Mouse (Mus musculus) right cerebral cortex, postnatal 14 days (tissue): ENCODE results near the gene H2afz.
"Not testable (repeated sequence)": the region's sequence is repeated elsewhere in the genome, so short reads cannot be mapped to it uniquely, and the experiment has no call there.

Source experiments
- DNase-seq: peaks from one replicate; pipeline ENCODE4 v3.0.0; 2022

The H2afz gene

DNA sequence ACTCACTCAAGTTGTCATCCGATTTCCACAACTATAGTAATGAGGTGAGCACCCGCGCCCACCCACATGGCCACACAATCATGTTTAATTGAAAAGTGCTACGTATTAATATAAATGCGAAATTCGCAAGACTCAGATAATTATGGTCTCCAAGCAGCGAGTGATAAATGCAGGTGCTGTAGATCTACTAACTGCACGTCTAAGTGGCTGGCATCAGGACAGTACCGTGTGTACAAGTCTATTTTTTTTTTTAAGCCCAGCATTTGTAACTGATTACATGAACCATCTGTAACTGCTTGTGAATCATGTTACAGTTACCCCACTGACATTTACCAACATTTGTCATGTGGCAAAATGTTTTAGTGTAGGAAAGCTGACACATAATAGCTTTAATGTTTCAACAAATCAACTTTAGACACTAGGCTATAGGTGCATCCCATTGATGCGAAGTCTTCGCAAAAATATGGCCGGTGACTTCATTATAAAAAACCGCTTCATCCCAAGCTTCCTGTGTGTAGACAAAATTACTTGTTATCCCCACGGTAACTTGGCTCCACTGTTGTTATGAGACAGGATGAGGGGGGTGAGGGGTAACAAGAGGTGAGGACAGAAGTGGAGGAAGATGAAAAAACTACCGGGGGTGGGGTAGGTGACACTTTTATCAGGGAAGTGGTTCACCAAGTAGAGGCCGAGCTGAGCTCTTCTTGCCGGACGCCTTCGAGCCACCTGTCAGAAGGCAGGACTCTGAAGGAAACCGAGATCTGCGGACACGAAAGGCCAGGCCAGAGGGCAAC lies 760 bp upstream of the H2afz start:
- no peak for DNase-seq

DNA sequence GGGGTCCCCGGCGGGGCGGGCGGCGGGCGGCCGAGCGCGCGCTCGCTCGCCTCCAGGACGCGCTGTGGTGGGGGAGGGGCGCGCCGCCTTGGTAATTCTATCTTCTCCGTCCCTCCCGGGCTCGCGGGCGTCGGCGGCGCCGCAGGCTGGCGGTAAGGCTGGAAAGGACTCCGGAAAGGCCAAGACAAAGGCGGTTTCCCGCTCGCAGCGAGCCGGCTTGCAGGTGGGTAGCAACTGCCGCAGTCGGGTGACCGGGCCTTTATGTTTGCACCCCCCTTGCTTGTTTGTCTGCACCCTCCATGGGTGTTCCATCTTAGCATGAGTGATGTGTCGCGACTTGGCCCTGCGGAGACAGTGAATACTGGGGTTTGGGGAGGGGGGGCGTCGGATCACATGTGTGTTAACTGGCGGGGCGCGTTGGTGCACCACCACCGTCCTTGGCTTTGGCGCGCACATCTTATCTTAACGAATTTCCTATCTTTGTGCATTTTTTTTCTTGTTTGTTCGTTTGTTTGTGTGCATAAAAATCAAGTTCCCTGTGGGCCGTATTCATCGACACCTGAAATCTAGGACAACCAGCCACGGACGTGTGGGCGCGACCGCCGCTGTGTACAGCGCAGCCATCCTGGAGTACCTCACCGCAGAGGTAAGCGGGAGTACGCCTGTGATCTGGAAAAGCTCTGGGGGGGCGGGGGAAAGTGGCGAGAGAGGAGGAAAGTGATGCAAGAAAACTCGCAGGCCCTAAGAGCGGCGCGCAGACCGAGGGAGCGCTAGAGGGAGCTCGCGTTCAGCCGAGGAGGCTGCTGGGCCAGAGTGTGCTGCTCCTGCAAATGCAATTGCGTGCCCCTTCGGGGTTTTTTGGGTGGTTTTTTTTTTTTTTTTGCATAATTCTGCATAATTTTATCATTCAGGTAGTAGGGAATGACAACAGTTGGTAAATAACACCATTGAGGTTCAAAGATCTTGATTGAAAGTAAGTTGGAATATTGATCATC lies 998 bp downstream of the H2afz start:
- peak; percentile 95 for DNase-seq

DNA sequence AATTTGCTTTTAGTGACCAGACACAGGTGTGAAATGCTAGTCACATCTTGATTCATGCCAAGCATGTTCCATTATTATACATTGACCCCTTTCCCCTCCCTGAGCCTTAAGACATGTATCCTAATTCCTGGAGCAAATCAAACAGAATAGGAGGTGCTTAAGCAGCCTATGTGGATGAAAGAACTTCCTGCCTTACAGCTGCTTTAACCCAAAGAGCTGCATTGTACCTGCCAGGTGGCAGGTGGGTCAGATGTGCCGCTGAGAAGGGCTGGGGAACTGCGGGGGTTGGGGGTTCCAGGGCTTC lies 2.8 kb downstream of the H2afz start:
- DNase-seq, result no peak

DNA sequence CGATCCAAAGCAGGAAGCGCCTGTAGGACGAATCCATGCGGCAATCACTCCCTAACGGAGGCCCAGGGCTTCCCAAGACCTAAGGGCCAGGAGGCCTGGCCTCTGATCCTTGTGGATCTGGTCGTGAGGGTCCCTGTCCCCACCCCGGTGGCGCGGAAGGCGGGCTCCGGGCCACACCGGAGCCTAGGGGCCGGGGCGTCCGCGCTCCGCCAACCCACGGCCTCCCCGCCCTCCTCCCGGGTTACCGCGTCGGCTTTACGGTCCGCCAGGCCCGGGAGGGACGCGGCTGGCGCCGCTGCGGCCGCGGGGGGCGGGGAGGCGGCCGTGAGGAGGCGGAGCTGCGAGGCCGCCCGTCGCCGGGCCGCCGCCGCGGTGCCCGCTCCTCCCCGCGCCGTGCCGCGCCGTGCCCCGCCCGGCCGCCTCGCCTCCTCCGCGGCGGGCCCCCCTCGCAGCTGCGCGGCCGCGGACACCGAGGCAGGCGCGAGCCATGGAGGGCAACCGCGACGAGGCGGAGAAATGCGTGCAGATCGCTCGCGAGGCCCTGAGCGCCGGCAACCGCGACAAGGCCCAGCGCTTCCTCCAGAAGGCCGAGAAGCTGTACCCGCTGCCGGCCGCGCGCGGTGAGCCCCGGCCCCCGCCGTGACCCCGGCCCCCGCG lies 3.3 kb downstream of the H2afz start, which contains the start of gene Dnajb14:
Gene Dnajb14, plus strand, starts transcription at position 239 of the 657 bp plus-strand sequence.
- peak; percentile 59 for DNase-seq

DNA sequence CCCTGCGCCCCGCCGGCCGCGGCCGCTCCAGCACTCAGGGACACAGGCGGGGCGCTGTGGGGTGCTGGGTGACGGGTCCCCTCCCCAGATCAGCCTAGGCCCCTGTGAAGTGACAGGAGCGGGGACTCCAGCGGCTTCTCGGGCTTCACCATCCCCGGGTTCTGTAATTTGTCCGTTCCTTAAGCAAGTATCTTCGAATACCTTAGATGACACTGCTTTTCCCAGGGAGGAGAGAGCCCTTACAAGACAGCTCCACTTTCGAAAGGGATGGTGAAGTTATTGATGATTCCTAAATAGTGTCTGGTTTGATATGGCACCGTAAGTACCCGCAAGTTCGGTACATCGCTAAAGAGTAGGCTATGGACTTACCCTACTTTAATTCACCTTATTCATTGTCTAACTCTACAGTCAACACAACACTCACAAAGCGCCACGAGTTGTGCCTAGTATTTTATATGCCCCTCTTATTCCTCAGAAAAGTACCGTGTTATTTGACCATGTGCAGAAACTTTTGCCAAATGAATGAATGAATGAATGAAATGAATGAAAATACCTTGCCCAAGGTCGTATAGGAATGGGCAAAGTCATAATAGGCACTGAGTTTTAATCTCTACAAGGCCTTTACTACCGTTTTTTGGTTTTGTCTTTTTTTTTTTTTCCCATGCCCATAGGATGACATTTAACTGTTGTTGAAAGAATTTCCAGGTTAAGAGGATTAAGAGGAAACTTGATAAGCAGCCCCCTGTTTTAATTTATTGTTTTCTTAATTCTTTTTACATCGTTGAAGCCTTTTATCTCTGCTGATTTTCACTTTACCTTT lies 4.0 kb downstream of the H2afz start:
- no peak for DNase-seq

DNA sequence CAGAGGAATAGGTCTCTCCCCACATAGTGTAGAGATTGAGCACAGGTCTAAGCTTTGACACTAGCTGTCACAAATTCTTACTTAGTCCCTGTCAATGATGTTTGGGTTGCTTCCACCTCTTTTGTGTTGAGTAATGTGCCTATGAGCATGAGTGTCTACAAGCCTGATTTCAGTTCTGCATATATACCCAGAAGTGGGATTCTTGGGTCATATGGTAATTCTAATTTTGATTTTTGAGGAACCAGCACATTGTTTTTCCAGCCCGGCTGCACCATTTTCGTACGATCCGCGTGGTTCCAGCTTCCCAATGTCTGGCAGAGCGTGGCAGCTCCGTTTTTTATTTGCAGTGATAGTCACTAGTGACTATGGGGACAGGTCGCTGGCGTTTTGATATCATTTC lies 5.1 kb downstream of the H2afz start:
- DNase-seq, result no peak

DNA sequence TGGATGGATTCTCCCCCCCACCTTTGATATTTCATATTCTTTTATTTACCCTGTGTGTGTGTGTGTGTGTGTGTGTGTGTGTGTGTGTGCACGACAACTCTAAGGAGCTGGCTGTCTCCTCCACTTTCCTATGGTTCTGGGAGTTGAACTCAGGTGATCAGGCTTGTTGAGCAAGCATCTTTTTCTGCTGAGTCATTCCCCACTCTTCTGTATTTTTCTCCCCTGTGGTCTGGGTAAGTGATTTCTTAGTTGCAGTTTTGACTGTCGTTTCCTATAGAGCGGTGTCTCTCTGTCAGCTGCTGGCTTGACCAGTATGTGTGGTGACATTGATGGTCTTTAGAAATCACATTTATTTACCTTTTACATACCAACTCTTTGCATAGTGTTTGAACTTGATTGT lies 15.0 kb downstream of the H2afz start:
- no peak for DNase-seq

DNA sequence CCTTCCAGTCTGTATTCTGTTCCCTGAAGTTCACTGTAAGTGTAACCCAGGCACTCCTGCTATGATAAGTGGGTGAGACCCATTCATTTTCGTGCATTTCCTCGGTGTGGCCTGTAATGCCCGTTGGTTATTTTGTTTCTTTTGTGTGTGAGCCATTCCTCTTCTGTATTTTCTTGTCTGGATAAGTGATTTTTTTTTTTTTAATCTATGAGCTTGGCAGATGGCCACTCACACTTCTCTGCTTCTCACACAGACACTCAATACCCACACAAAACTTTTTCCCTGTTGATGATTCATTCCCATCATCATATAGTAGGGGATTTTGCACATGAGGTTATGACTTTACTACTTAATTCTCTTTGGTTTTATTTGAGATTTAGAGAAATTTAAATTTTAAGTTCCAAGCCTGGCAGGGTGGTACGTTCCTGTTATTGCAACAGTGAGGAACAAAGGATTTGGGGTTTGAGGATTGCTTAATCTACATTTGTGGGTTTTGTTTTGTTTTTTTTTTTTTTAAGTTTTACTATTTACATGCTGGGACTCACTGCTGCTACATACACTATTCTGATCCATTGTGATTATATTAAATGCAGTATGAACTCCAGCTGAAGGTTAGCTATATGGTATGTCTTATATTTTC lies 15.9 kb downstream of the H2afz start:
- DNase-seq, result no peak

DNA sequence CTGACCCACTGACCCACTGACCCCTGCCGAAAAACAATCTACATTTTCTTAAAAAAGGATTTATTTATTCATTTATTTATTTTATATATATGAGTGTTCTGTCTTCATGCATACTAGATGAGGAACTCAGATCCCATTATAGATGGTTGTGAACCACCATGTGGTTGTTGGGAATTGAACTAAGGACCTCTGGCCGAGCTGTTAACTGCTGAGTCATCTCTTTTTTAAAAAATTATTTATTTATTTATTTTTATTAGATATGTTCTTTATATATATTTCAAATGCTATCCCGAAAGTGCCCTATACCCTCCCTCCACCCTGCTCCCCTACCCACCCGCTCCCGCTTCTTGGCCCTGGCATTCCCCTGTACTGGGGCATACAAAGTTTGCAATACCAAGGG lies 16.8 kb downstream of the H2afz start:
- no peak for DNase-seq

DNA sequence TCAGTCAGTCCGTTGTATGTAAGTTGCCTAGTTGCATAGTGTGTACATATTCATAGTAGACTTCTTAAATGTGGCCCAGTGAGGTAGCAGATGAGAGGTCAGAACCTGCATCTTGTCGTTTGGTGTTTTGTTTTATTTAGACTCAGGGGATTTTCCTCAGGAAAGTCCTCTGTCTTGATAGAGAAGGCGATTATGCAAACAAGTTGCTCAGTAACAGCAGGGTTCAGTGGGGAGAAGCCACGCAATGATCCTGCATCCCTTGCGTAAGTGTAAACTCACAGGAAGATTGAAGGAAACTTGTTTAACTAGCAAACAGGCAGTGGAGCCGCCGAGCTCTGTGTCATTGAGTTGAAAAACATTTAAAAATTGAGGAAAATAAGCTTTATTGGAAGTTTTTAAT lies 23.7 kb downstream of the H2afz start:
- DNase-seq, result no peak

DNA sequence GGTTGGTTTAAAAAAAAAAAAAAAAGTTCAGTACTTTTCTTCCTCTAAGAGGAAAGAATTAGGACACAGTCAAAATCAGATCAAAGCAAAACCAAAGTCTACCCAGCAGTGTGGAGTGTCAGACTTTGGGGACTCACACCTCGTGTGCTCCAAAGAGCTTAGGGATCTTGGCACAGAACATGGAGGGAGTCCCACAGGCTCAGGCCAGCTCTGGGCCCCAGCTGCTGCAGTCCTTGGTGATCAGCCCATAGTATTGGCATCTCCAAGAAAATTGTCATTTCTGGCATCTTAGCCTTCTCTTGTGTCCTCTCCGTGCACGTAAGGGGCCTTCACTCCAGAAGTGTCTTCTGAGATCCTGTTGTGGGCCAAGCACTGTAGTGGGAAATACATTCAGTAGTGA lies 26.8 kb downstream of the H2afz start:
- no peak for DNase-seq

DNA sequence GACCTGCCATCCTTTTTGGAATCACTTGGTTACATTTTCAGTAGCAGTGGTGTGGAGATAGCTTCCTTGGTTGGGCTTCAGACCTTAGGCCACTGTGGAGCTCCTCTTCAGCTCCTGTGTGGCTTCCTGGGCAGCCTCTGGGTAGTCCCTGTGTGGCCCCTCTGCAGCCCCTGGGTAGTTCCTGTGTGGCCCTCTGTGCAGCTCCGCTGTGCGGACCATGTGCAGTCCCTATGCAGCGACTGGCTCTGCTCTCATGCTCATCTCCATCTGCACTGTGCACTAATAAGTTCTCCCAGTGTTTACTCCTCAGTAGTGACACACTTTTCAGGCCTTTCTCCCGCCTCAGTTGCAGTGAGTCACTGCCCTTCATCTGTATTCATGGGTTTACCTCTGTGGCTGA lies 27.8 kb downstream of the H2afz start:
- DNase-seq, result no peak

DNA sequence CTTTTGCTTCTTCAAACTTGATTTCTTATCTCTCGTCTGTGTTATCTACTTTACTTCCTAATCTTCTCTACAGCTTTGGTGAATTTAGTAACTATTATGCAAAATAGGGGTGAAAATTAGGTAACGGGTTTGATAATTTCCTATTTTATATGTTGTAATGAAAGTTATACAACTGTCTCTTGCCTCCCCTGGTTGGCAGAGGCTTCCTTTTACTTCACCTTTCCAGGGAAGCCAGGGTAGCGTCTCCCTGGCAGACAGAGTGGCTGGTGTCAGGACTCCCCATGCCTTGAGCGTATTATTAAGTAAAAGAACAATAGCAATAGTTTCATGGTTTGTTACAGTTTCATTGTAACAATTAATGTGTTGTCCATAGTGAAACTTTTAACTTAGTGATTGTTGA lies 29.5 kb downstream of the H2afz start:
- DNase-seq, result no peak

DNA sequence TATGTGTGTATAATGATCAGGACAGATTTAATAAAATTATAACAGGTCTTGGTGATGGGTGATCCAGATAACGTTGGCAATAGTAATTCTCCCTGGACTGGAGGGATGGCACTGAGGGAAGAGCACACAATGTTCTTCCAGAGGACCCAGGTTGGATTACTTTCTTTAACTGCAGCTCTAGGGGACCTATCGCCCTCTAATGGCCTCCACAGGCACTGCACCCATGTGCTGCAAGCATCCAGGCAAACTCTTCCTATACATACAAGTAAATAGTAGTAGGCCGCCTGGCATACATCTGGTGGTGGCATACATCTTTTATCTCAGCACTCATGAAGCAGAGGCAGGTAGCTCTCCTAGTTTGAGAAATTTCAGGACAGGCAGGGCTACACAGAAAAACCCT lies 30.9 kb downstream of the H2afz start:
- no peak for DNase-seq

DNA sequence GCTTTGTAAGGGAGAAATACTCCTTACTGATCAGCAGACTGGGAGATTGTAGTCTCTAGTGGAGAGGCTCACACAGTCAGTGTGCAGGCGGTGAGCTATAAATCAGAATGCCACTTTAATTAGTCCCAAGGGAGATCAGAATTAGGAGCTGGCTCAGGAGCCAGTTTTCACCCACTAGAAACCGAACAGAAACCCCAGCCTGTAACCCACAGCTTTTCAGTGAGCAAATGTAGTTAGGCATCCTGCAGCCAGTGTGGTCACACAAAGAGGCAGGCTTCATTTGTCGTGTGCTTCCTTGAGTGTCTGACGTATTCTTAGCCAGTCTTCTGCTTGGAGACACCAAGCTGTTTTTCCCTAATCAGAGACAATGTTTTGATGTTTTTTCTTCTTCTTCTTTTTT lies 32.1 kb downstream of the H2afz start:
- no peak for DNase-seq

DNA sequence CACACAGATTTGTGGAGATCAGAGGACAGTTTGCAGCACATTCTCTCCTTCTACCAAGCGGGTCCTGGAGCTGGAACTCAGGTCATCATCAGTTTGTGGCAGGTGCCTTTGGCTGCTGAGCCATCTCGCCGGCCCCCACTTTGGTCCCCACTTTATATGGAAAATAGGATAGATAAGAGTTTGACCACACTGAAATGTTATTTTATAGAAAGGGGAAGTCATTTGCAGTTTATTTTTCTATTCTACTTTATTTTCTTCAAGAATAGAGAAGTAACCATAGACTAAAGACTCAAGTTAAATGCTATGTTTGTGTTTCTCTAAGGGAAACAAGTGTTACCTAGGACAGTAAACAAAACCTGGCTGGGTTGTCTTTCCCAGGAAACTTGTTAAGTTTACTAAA lies 32.6 kb downstream of the H2afz start:
- no peak for DNase-seq

DNA sequence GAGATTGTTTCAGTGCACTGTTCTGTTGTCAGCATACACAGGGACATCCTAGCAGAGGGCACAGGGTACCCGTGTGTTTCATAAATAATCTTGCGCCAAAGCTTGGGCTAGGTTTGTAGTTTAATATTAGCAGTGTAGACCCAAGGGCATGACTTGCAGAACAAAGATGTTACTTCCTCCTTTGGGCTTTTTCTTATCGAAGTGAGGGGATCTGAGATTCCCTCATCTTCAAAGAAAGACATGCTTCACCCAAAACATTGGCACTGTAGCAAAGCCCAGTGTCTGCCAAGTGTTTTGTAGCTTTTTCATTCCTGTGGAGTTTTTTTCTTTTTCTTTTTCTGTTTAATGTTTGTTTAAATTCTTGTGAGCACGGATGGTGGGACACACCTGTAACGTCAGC lies 33.4 kb downstream of the H2afz start:
- no peak for DNase-seq

DNA sequence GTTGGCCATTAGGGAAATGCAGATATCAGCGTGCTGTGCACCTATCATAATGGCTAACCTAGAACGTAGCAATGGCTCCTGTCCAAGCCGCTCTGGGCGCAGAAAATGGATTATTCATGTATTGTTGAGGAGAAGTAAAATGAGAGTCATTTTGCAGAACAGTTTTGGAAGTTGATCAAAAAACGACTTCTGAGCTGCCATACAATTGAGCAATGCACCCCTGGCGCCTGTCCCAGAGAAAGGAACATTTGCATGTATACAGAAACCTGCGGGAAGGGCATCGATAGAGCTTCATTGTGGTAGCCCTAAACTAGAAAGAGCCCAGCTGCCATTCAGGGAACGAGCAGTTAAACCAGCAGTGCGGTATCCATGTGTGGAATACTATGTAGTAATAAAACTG lies 35.9 kb downstream of the H2afz start:
- DNase-seq, result peak; percentile 26

DNA sequence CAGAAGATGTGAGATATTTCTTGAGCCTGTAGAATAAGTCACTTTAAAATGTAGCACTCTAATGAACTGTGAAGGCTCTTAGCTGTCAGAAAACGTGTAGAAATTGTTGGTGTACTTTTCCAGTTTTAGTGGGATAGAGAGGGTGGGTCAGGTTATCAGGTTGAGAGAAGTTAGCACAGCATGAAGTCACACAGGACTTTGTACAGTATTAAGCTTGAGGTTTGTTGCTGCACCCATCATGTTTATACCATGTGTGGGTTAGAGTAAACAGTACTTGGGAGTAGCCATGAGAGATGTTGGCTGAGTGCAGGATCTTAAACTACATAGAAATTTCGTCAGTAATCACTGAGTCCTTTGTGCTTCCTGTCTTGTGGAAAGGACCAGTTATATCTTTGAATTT lies 48.8 kb downstream of the H2afz start:
- no peak for DNase-seq

DNA sequence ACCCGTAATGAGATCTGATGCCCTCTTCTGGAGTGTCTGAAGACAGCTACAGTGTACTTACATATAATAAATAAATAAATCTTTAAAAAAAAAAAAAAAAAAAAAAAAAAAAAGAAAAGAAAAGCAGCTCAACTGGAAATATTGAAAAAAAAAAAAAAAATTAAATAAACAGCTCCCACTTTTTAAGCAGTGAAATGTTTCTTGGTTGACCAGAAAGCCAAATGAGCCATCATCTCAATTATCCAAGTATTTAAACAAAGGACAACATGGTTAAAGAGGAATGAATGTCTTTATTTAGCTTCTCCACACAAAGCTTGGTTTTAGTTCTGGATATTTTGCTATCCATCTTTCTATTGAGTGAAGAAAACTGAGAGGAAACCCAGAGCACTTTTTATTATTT lies 50.3 kb downstream of the H2afz start:
- not testable (repeated sequence) for DNase-seq
